Comparison of ENCODE assay signal across 8 mouse cellular contexts in the genomic region with DNA sequence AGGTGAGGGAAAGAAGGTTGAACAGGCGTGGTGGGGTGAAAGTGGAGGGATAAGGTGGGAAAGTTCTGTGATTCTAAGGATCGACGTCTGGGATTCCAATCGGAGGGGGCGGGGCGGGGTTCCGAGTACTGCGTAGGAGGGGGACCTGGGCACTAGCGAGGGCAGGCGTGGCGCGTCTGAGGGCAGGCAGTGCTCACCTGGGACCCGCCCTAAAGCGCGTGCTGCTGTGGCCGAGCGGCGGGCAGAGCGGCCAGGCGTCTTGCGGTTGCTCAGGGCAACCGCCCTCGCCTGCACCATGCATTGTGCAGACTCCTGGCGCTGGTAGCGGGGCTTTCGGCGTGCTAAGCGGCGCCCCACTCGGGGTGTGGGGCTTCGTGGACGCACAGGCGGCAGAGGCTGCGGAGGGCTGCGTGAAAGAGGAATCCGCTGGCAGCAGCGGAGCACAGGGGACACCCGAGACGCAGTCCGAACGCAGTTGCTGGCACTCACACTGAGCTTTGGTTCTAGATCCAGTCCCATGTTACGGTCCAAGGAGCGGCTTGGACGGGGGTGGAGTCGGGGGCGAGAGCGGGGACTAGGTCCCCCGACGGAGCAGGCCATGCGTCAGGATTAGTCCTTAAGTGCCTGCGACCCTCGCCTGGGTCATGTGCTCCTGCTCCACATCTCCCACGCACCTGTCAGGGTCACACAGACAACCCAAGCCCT. TPM values are rescaled to one million over a fixed set of nuclear protein-coding genes. Genes with fewer than 3 reads are reported as not detected.
DNase-seq lines count a peak whose midpoint lies in the region; ATAC-seq lines count a peak whose summit lies in the region.

A gene (minus strand): TSS at position 51 of the 705 bp plus-strand sequence.

- peak; percentile 28 for DNase-seq in adrenal gland, adult 2 months
- no peak for DNase-seq in adrenal gland, postnatal 4 days (ENCODE audit: low spot score in 2 of 2)
- DNase-seq in ZHBTc4 (ENCODE audit: low read depth, low spot score), result peak; percentile 38
- DNase-seq in kidney, postnatal 36 days, result peak; percentile 28 to 60
- peak; percentile 12 for DNase-seq in mesoderm, embryonic 11.5 days (ENCODE audit: low read depth, low spot score)
- peak; percentile 15 to 20 for DNase-seq in urinary bladder, postnatal 36 days (ENCODE audit: low spot score in 2 of 2)

- ATAC-seq in granulocyte monocyte progenitor cell, adult 5-6 weeks (replicated peaks; ENCODE audit: poor library complexity, severe bottlenecking), result peak; percentile 42; the same call in 1 of the 2 replicates
- no peak; the same call in 1 of the 2 replicates for ATAC-seq in frontal cortex, adult (ENCODE audit: low TSS enrichment)

RNA-seq across cellular contexts. Expression of the gene that starts here (rescaled TPM):
- under 1 TPM in 1 of 2 experiments, not detected in 1; 0.17 TPM for total RNA-seq in adrenal gland, adult 2 months (2021)
- polyA plus RNA-seq in adrenal gland, adult 2 months (2012; rRNA removed), result 0.03 TPM in 1 of 2 replicates, not detected in the other
- total RNA-seq in adrenal gland, postnatal 4 days (2021), result under 1 TPM in 1 of 2 experiments, not detected in 1; 0.28 TPM
- not detected in 2 replicates for total RNA-seq in granulocyte monocyte progenitor cell, adult 5-6 weeks (2014; fragmentation: Nextera tagmentation)
- not detected in 2 replicates for total RNA-seq in granulocyte monocyte progenitor cell, adult 5-6 weeks (2017)

Comparison
In these comparisons a context has a peak if more than half of its experiments do, and no peak if none do; other contexts are left out.
1. Peak in DNase-seq in adrenal gland, adult 2 months; RNA of the gene not detected or under 1 TPM.
2. Peak in ATAC-seq in granulocyte monocyte progenitor cell, adult 5-6 weeks; RNA of the gene not detected or under 1 TPM.
3. DNase-seq: peak in ZHBTc4 (single experiment), kidney, postnatal 36 days (2 of 2), mesoderm, embryonic 11.5 days (single experiment) and urinary bladder, postnatal 36 days (2 of 2); none in adrenal gland, postnatal 4 days (0 of 2).